Mouse (Mus musculus): ENCODE measurements around the gene Hoxc5. TPM values are rescaled to one million over a fixed set of nuclear protein-coding genes. Genes with fewer than 3 reads are reported as not detected.

The Hoxc5 gene
- polyA plus RNA-seq, 1 experiment = 0.53 TPM

DNA sequence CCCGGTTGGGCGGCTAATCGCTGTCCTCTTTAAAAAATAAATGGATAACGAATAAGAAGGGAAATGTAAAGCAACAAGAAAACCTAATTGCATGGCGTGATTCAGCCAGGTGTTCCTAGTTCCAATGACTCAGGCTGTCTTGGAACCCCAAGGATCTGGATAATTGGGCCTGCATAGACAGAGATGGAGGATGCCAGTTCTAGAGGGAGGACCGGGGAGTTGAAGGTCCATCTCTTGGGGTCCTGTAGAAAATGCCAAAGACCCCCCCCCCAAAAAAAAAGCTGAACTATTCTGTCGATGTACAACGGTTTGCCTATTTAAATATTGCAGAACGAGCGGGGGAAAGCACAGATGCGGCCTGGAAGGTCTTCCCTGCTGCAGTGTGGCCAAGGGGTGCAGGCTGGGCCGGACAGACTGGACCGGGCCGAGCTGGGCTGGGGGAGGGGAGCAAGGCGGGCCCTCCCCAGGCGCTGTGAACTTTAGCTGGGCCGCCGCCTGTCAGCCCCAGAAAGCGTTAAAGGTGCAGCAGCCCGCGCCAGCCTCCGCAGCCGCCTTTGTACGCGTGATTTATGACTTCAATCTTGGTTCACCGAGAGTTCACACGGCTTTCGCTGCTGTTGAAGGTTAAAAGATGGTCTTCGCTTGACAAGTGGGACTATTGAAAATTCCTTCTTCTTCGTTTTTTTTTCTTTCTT lies 94.0 kb downstream of the Hoxc5 start:
- no peak for TF ChIP-seq CTCF (IDR thresholded peaks at IDR 0.05; ENCODE audit: control insufficient read depth, insufficient read depth, insufficient replicate concordance, low read depth, low read length)
- no peak for TF ChIP-seq POLR2A (IDR thresholded peaks at IDR 0.05; ENCODE audit: control insufficient read depth, low read depth, low read length)
- H3K36me3 ChIP-seq (ENCODE audit: control insufficient read depth, insufficient read depth, low read length) = no peaks in the 10 kb centered on the region
- peaks cover 10% of the 10 kb centered on the region for H3K4me1 ChIP-seq (ENCODE audit: control insufficient read depth, insufficient read depth, low read length)
- peak overlapping the region; percentile 13 for H3K4me3 ChIP-seq (ENCODE audit: control insufficient read depth, low read depth, low read length)
- peaks cover 6% of the 10 kb centered on the region for H3K27me3 ChIP-seq (ENCODE audit: control insufficient read depth, insufficient read depth, low read length)
- peak overlapping the region; percentile 10; the same call in 1 of the 2 replicates for H3K27ac ChIP-seq (ENCODE audit: control insufficient read depth, insufficient read depth, low read depth, low read length)

DNA sequence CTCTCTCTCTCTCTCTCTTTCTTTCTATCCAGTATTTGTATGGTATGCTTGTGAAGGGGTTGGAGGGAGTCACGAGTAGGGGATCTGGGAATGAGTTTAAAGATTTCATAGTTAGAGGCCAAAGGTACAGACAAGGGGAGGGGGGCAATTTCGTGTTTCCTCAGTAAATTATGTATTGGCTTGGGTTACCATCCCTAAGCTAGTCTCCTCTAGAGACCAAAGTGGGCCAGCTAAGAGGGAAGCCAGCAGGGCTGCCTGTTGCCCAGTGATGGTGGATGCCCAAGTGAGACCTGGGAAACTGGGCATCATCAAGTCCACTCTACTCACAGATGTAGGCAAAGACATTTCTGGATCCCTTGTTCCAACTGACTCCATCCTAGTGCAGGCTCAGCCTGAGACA lies 94.7 kb downstream of the Hoxc5 start:
- Histone ChIP-seq H3K27ac (ENCODE audit: control insufficient read depth, insufficient read depth, low read depth, low read length) (no peak overlapping the region), H3K27me3 (ENCODE audit: control insufficient read depth, insufficient read depth, low read length) (peaks cover 6% of the 10 kb centered on the region)

DNA sequence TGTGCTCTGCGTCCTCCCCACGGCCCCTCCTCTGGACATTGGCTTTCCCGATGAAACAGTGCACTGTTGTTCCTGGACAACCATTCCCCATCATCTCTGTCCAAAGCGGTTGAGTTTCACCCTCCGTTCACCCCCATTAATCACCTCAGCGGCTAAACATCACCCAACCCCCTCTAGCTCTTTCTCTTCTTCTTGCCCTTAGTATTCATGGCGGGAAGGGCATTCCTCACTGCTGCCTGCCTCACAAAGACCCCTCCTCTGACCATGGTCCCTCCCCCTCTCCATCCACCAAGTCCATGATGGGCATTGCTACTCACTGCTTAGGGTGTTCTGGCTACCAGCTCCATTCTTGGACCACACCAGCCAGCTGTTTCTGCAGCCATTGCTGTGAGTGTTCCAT lies 98.4 kb downstream of the Hoxc5 start:
- H3K36me3 ChIP-seq (ENCODE audit: control insufficient read depth, insufficient read depth, low read length) = no peaks in the 10 kb centered on the region
- H3K4me3 ChIP-seq (ENCODE audit: control insufficient read depth, low read depth, low read length) = no peak overlapping the region
- peaks cover 9% of the 10 kb centered on the region for H3K4me1 ChIP-seq (ENCODE audit: control insufficient read depth, insufficient read depth, low read length)
- TF ChIP-seq CTCF (IDR thresholded peaks at IDR 0.05; ENCODE audit: control insufficient read depth, insufficient read depth, insufficient replicate concordance, low read depth, low read length) = no peak
- no peak for TF ChIP-seq POLR2A (IDR thresholded peaks at IDR 0.05; ENCODE audit: control insufficient read depth, low read depth, low read length)
- no peak overlapping the region for H3K27ac ChIP-seq (ENCODE audit: control insufficient read depth, insufficient read depth, low read depth, low read length)
- peaks cover 6% of the 10 kb centered on the region for H3K27me3 ChIP-seq (ENCODE audit: control insufficient read depth, insufficient read depth, low read length)

More for the DNA sequence above, 94.7 kb downstream of the Hoxc5 start:
- Histone ChIP-seq H3K4me3 (ENCODE audit: control insufficient read depth, low read depth, low read length) (peak overlapping the region; percentile 37; the same call in 1 of the 2 replicates), H3K4me1 (ENCODE audit: control insufficient read depth, insufficient read depth, low read length) (peaks cover 10% of the 10 kb centered on the region), H3K36me3 (ENCODE audit: control insufficient read depth, insufficient read depth, low read length) (no peaks in the 10 kb centered on the region)
- no peak for TF ChIP-seq POLR2A (IDR thresholded peaks at IDR 0.05; ENCODE audit: control insufficient read depth, low read depth, low read length)
- no peak for TF ChIP-seq CTCF (IDR thresholded peaks at IDR 0.05; ENCODE audit: control insufficient read depth, insufficient read depth, insufficient replicate concordance, low read depth, low read length)

Other genes starting within 250 kb of the Hoxc5 start
- 18.0 and 20.1 TPM in 2 replicates for gene Calcoco1, start 245.3 kb upstream of the Hoxc5 start, polyA plus RNA-seq (2012; rRNA removed)
- gene Hoxc13, start 46.3 kb upstream of the Hoxc5 start, polyA plus RNA-seq (2012; rRNA removed) = not detected in 2 replicates
- gene Hoxc12, start 30.7 kb upstream of the Hoxc5 start, polyA plus RNA-seq (2012; rRNA removed) = not detected in 2 replicates
- not detected in 2 replicates for gene Hoxc11, start 13.0 kb upstream of the Hoxc5 start, polyA plus RNA-seq (2012; rRNA removed)
- gene Hoxc10, start 647 bp upstream of the Hoxc5 start, polyA plus RNA-seq (2012; rRNA removed) = 0.29 and 0.31 TPM in 2 replicates
- 2.1 and 2.6 TPM in 2 replicates for gene Hoxc9, start 9.0 kb downstream of the Hoxc5 start, polyA plus RNA-seq (2012; rRNA removed)
- gene Hoxc8, start 23.2 kb downstream of the Hoxc5 start, polyA plus RNA-seq (2012; rRNA removed) = 0.15 and 0.34 TPM in 2 replicates
- 1.0 and 1.1 TPM in 2 replicates for gene Hoxc6, start 30.8 kb downstream of the Hoxc5 start, polyA plus RNA-seq (2012; rRNA removed)
- 0.33 and 0.36 TPM in 2 replicates for gene Hoxc4, start 51.5 kb downstream of the Hoxc5 start, polyA plus RNA-seq (2012; rRNA removed)
- 3.4 and 3.8 TPM in 2 replicates for gene Smug1, start 199.6 kb downstream of the Hoxc5 start, polyA plus RNA-seq (2012; rRNA removed)

All from testis, adult 2 months (tissue).